Mouse (Mus musculus) gastrocnemius, postnatal 4 days (tissue): Measurements from ENCODE around the gene Cfap74. TPM values are rescaled to one million over a fixed set of nuclear protein-coding genes. Genes with fewer than 3 reads are reported as not detected.
"Not testable (repeated sequence)": the region's sequence is repeated elsewhere in the genome, so short reads cannot be mapped to it uniquely, and the experiment has no call there.

Experiments
- DNase-seq, 2 experiments: peaks; one replicate each; pipeline ENCODE4 v3.0.0; 2021 to 2022; ENCODE audit warnings: low spot score in 2 of 2, mixed read lengths in 2 of 2
- total RNA-seq, 2 experiments: library from RNA; stranded (reverse); gene quantifications; 2 replicates each; pipeline ENCODE4 v1.2.3; 2021

Gene Cfap74
- total RNA-seq, 2 experiments from 2014 or later: 1.7 to 2.6 TPM

GRCm38 (mm10) chr4:155402489-155402888 is 6.5 kb upstream of the Cfap74 start:
- DNase-seq: no peak

- DNase-seq: no peak
These were observed 314 bp upstream of the Cfap74 start for GRCm38 (mm10) chr4:155408695-155409057.

GRCm38 (mm10) chr4:155412124-155412523 is 3.1 kb downstream of the Cfap74 start:
- no peak for DNase-seq

GRCm38 (mm10) chr4:155413641-155414335 is 4.8 kb downstream of the Cfap74 start:
- DNase-seq: no peak

- no peak for DNase-seq
These were observed 5.8 kb downstream of the Cfap74 start for GRCm38 (mm10) chr4:155414656-155415235.

- DNase-seq: no peak
These were observed 11.1 kb downstream of the Cfap74 start for GRCm38 (mm10) chr4:155420137-155420536.

GRCm38 (mm10) chr4:155421412-155422370 is 12.7 kb downstream of the Cfap74 start:
- not testable (repeated sequence) for DNase-seq

GRCm38 (mm10) chr4:155423988-155424387 is 15.0 kb downstream of the Cfap74 start:
- DNase-seq: no peak

GRCm38 (mm10) chr4:155426272-155426671 is 17.3 kb downstream of the Cfap74 start:
- no peak for DNase-seq

- no peak for DNase-seq
These were observed 19.5 kb downstream of the Cfap74 start for GRCm38 (mm10) chr4:155428442-155428841.

GRCm38 (mm10) chr4:155429202-155429601 is 20.2 kb downstream of the Cfap74 start:
- no peak for DNase-seq

GRCm38 (mm10) chr4:155432358-155432757 is 23.4 kb downstream of the Cfap74 start:
- DNase-seq: no peak

GRCm38 (mm10) chr4:155433993-155434392 is 25.0 kb downstream of the Cfap74 start:
- no peak for DNase-seq

- no peak for DNase-seq
These were observed 33.8 kb downstream of the Cfap74 start for GRCm38 (mm10) chr4:155442808-155443207.

- no peak for DNase-seq
These were observed 42.6 kb downstream of the Cfap74 start for GRCm38 (mm10) chr4:155451597-155451996.

- DNase-seq: no peak
These were observed 49.6 kb downstream of the Cfap74 start for GRCm38 (mm10) chr4:155458575-155458974.

GRCm38 (mm10) chr4:155463050-155463449 is 54.1 kb downstream of the Cfap74 start:
- no peak for DNase-seq

GRCm38 (mm10) chr4:155463611-155464010 is 54.6 kb downstream of the Cfap74 start:
- no peak for DNase-seq

- DNase-seq: no peak
These were observed 55.1 kb downstream of the Cfap74 start for GRCm38 (mm10) chr4:155464061-155464460.

GRCm38 (mm10) chr4:155465607-155466006 is 56.6 kb downstream of the Cfap74 start:
- DNase-seq: no peak

GRCm38 (mm10) chr4:155466080-155466479 is 57.1 kb downstream of the Cfap74 start:
- no peak for DNase-seq
